21 mouse cellular contexts compared by ENCODE assay signal in the genomic region with DNA sequence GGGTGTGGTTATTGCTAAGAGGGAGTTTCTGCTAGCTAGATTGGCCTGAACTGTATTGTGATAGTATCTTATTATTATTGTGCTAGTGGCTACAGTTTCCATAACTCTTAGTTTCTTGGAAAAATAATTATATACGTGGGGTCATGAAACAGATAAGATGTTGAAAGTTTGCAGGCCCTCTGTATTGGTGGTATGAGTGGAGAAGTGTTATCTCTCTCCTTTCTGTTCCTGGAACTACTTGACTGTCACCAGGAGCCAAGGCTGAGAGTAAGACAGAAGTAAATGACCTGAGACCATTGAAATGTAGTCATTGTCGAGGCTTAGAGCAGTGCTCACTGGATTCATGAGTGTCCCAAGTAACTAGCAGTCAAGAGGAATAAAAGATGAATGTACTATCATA.
"Had no signal": no experiment of that assay in that cellular context is flagged by ENCODE, and none has a peak within 500 bp of the region (broad histone marks: within the 10 kb centered on the region; RNA-seq: fewer than 3 reads in every experiment).

No protein-coding gene starts in this region.

- H3K27me3 ChIP-seq: lung, embryonic 15.5 days; midbrain, embryonic 12.5 days; neural tube, embryonic 13.5 days; neural tube, embryonic 15.5 days had no signal

- H3K4me1 ChIP-seq: lung, embryonic 15.5 days; midbrain, embryonic 10.5 days; midbrain, embryonic 12.5 days; neural tube, embryonic 13.5 days; neural tube, embryonic 15.5 days had no signal

- ATAC-seq: lung, postnatal 0 days; midbrain, embryonic 16.5 days had no signal

- H3K4me3 ChIP-seq: lung, embryonic 15.5 days; midbrain, embryonic 10.5 days; midbrain, embryonic 12.5 days; myocyte; neural tube, embryonic 13.5 days; neural tube, embryonic 15.5 days had no signal

- H3K4me2 ChIP-seq: lung, embryonic 15.5 days; midbrain, embryonic 12.5 days; neural tube, embryonic 13.5 days; neural tube, embryonic 15.5 days had no signal

- H3K27ac ChIP-seq: lung, embryonic 15.5 days; macrophage; midbrain, embryonic 10.5 days; midbrain, embryonic 12.5 days; neural tube, embryonic 13.5 days; neural tube, embryonic 15.5 days had no signal

- H3K36me3 ChIP-seq: lung, embryonic 15.5 days; midbrain, embryonic 10.5 days; midbrain, embryonic 12.5 days; neural tube, embryonic 13.5 days; neural tube, embryonic 15.5 days had no signal

- DNase-seq: lung, adult 2 months; lung, postnatal 14 days; lung, postnatal 36 days; midbrain, embryonic 14.5 days; retina, postnatal 1 day; right cerebral cortex, adult 18-20 months; right cerebral cortex, postnatal 25 days; right cerebral cortex, postnatal 4 days; spleen, adult 18-20 months; thymus, adult 18-20 months; thymus, postnatal 14 days; thymus, postnatal 36 days had no signal

- H3K9ac ChIP-seq: lung, embryonic 15.5 days; midbrain, embryonic 12.5 days; neural tube, embryonic 13.5 days; neural tube, embryonic 15.5 days had no signal

- H3K9me3 ChIP-seq: lung, embryonic 15.5 days; midbrain, embryonic 10.5 days; midbrain, embryonic 12.5 days; neural tube, embryonic 13.5 days; neural tube, embryonic 15.5 days had no signal
